Comparison of ENCODE assay signal across 8 mouse cellular contexts in genomic region chr15:27642895-27643294, GRCm38 (mm10). TPM values are rescaled to one million over a fixed set of nuclear protein-coding genes. Genes with fewer than 3 reads are reported as not detected.
DNase-seq lines count a peak whose midpoint lies in the region; ATAC-seq lines count a peak whose summit lies in the region.

No protein-coding gene starts in this region.

- peak; percentile 78 for ATAC-seq in megakaryocyte, adult 5-6 weeks (ENCODE audit: poor library complexity, severe bottlenecking)

- peak; percentile 36 for DNase-seq in cerebellum, adult 11-12 months
- no peak for DNase-seq in cerebellum, adult 9-11 months
- peak; percentile 61 to 62 for DNase-seq in left cerebral cortex, adult 18-20 months (ENCODE audit: low spot score in 2 of 2)
- no peak for DNase-seq in left cerebral cortex, adult 11 months (ENCODE audit: low spot score)
- peak; percentile 54 for DNase-seq in ZHBTc4 (ENCODE audit: low read depth, low spot score)
- peak; percentile 55 for DNase-seq in heart, postnatal 4 days
- DNase-seq in ovary, adult 18-20 months (ENCODE audit: low spot score): no peak

RNA-seq across cellular contexts. Expression of gene Otulin, which starts 12.4 kb away (rescaled TPM):
- total RNA-seq in left cerebral cortex, adult 18-20 months (2021): 10 to 100 TPM; 19.7 to 21.5 TPM
- 10 to 100 TPM; 41.6 to 43.1 TPM for total RNA-seq in heart, postnatal 4 days (2021)
- total RNA-seq in megakaryocyte, adult 5-6 weeks (2015): 69.0 and 83.8 TPM in 2 replicates
- total RNA-seq in megakaryocyte, adult 5-6 weeks (2017): 40.1 and 40.6 TPM in 2 replicates

RNA-seq across cellular contexts. Expression of gene Otulinl, which starts 38.5 kb away (rescaled TPM):
- 10 to 100 TPM; 25.1 to 27.8 TPM for total RNA-seq in left cerebral cortex, adult 18-20 months (2021)
- 1 to 10 TPM; 1.3 to 2.4 TPM for total RNA-seq in heart, postnatal 4 days (2021)
- 215 and 219 TPM in 2 replicates for total RNA-seq in megakaryocyte, adult 5-6 weeks (2015)
- 83.1 and 85.6 TPM in 2 replicates for total RNA-seq in megakaryocyte, adult 5-6 weeks (2017)

Comparison
In these comparisons a context has a peak if more than half of its experiments do, and no peak if none do; other contexts are left out.
1. DNase-seq: peak in cerebellum, adult 11-12 months (single experiment), left cerebral cortex, adult 18-20 months (2 of 2), ZHBTc4 (single experiment) and heart, postnatal 4 days (single experiment); none in cerebellum, adult 9-11 months (single experiment), left cerebral cortex, adult 11 months (single experiment) and ovary, adult 18-20 months (single experiment).
2. RNA of gene Otulinl, which starts 38.5 kb away (total RNA-seq): 83.1 to 219 TPM in megakaryocyte, adult 5-6 weeks and 25.1 to 27.8 TPM in left cerebral cortex, adult 18-20 months; 1.3 to 2.4 TPM in heart, postnatal 4 days; every median in the first group is over 4 times any median in the second.